Mouse (Mus musculus) urinary bladder, postnatal 14 days (tissue): Measurements from ENCODE around the gene Ank.

ENCODE experiments used
- DNase-seq: peaks from one replicate; pipeline ENCODE4 v3.0.0; 2021; ENCODE audit warnings: low spot score

Ank gene

DNA sequence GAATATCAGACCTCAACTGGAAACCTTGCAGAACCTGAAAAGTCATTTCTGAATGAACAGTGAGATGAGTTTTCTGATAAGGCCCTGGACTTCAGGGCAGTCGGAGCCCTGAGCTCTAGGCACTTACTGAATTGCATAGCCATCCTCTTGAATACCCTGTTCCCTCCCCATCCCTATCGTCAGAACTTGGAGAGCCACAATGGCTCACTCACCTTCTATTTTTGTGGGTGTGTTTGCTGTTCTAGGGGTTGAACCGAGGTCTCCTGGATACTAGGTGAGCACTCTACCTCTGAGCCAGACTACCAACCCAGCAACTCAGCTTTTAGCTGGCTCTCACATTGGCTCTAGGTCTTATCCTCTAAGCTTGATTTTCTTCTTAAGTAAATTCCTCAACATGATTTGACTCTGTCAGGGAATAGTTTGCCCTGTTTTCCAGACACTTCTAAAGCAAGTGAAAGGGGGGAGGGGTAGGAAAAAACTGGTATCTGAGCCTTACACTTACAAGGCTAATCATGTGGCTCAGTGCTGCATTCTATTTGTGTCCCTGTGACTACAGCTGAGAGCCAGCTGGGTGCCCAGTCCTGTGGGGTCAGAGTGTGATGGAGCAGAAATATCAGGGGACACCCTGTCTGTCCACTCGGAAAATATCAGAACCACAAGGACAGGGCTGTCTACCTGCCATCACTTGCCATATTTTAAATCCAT is 71.2 kb downstream of the Ank start:
- DNase-seq: no peak

DNA sequence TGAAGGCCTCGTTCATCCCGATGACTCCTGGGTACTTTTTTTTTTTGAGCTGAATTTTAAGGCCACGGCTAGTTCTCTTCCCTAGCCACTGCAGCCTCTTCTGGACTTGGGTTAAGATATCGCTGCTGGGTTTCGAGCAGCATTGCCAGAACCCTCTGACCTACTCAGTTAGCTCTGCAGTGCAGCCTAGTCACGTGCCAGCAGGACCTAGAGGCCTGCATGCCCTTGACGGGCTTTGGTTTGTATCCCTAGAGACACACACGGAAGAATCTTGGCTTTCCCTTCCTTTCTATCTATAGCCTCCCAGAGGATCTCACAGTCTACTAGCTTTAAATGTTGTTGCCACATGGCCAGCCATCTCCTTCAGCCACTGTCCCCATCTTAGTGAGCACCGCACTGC is 73.3 kb downstream of the Ank start:
- DNase-seq: no peak

DNA sequence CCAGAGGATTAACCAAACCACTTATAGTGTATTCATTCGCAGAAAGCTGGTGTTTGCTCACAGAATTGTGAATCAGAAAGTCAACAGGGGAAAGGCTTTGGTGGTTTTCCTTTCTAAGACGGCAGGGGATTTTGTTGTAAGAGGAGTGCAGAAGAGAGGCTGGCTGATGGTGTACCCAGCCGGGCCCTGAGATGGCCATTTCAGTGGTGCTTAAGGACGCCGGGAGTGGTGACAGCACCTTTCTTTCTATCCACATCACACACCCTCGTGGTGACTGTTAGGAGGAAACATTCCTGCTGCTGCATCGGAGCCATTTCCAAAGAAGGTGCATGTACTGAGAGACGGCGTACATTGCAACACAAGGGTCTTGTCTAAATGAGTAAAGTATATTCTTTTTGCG is 78.7 kb downstream of the Ank start:
- DNase-seq: no peak

DNA sequence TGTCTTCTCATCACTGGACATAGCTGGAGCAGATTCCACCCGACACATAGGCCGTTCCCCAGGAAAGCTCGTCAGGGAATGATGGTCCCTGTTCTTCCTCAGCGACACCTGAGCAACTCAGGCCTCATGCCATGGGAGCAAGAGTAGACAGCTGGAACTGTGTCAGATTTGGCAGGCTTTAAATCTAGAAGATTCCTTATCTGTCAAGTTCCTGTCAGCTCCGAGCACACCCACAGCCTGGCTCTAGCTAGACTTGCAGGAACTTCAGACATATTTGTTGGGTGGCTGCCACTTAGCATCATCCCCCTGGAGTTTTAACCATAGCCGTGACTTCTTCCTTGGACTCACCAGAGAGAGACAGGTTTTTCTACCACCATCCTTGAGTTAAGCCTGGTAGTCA is 81.6 kb downstream of the Ank start:
- DNase-seq: no peak

DNA sequence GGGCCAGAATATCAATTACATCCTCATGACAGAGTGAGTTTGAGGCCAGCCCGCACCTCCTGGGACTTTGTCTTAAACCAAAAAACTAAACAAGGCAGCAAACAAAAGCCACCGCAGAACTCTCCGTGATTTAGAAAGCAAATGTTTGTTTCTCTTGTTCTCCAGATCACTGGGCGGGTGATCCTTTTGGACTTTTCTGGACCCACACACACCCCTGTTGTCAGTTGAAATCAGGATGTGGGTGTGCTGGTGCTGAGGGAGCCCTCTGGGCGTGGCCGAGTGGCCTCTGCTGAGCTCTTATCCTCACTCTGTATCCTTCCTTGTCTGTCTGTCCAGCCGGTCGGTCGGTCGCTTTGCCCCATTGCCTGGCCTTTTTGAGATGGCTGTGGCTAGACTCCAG is 82.6 kb downstream of the Ank start:
- DNase-seq: no peak

DNA sequence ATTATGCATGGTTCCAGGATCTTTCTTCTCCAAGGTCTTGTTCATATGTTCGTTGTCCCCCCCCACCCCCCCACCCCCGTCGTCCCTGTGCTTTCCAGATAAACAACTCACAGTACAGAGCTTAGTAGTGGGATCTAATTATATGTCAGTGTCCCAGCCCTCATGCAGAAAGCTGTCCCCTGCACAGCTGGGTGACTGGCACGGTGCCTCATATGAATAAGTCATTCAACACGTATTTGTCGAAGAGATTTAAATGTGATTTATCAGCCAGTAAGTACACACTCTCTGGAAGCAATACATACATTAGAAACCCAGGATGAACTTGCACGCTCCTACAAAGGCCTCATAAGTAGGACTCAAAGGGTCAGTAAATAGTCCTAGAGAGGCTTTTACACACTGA is 83.4 kb downstream of the Ank start:
- DNase-seq: no peak

DNA sequence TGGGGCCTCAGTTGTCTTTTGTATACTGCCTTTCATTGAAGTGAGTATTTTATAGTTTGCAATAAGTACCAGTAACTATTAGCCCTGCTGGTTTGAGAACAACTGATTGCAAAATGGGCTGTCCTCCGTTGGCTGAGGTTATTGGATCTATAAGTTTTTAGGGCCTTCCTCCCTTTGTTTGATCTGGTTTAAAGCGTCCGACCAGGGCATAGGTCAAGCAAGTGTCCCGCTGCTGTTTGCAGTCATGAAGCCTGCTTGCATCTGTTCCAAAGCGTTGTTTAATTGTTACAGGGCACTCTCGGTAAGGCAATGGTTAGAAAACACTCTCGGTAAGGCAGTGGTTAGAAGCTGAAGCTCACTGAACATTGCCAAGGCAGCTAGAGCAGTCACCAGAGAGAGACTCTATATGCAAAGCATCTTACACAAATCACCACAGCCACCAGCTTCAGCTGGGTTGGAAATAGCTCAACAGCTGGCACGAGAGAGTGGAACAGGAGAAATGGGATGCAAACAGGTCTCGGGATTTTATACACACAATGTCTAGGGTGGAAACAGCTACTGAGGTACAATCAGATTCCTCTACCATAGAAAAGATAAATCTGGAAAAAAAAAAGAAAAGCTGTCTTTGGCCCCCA is 84.0 kb downstream of the Ank start:
- no peak for DNase-seq

DNA sequence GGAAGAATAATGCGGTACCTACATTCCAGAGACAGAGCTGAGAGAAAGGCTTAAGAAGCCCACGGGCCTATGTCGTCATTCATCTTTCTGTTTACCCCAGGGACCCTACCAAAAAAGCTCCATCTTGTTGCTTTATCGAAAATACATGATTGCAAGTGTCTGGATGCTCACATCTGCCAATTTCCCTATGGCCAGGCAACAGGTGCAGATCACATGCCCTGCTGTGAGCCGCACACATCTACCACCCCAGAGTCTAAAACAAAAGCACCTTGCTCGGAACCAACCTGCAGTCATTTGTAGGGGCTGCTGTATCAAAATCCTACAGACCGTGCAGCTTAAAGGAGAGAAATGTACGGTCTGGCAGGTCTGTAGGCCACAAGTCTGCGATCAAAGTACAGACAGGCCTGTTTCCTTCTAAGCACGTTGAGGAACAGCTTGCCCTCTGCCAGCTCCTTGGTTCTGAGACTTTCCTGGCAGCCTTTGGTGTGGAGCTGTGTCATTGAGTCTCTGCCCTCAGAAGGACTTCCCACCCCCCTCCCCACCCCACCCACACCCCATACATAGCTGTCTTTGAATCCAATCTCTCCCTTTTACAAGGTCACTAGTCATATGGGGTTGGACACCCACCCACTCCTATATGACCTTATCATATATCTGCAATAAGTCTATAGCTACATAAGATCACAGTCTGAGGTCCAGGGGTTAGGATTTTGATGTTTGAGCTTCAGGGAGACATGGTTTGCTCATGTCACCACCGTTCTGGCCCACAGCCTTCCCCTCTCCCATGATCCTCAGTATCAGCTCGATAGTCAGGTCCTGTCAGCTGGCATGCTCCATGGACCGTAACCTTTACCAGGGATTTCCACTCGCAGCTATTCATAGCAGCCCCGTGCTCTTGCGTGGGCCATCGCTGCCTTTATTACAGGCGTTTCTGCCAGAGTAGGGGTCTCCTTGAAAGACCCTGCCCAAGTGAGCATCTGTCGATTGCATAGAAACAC is 84.9 kb downstream of the Ank start:
- no peak for DNase-seq

DNA sequence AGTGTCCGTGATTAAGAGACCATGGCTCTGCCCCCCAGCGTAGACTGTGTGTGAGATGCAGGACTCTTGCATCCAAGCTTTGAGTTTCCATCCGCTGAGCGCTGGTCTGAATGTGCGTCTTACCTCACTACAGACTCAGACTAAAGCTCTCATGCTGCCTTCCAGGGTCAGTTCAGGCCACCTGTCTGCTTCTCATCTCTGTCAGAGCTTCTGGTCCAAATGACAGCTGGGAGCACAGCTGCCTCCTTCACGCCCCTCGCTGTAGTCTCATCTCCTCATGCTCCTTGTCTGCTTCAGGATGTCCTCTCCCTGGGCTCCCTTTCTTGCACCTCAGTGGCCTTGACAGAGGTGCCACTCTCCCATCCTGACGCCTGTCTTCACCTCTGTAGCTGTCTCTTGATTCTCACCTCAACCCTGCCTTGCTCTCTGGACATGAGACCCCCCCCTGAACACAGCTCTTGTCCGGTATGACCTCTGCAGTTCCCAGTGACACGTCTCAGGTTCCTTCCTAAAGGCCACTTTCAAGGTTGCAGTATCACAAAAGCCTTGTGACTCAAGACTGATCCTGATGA is 85.7 kb downstream of the Ank start:
- no peak for DNase-seq

DNA sequence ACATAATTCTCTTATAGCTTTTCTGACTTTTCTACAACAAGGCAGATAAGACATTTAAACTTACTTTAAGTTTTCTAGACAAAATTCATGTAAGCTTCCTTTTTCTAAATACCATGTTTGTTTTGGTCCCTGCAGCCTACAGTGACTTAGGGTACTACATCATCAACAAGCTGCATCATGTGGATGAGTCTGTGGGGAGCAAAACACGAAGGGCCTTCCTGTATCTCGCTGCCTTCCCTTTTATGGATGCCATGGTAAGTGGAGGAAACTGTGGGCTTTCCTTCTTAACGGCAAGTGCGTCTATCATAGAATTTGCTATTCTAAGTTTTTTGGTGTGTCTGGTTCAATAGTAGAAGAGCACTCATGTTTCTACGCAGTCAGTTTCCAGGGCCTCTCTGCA is 87.1 kb downstream of the Ank start:
- DNase-seq: no peak

DNA sequence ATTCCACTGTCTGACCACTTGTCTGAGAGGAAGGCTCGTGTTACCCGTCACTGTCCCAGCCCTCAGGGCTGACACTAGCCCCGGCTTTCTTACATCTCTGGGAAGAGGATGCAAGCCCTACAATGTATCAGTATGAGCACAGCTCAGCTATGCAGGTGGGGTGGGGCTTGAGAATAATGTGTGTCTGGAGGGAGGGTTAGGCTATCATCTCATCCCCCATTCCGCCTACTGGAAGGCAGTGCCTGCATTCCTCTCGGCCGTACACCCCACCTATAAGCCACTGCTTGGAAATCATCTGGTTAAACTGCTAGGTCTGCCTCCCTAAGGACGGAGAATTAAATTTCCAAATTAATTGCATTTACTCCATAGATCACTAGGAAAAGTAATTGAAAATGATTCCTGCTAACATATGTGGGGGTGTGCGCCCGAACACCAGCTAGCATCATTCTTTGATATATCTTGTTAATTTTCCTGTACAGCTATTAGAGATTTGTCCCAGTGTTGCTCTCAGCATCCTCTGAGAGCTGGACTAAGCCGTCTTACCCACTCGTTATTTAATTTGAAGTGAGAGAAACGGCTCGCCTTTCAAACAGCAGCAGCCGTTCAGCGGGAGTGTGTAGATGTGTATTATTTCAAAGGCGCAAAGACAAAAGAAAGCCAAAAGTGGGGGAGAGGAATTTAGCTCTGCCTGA is 92.1 kb downstream of the Ank start:
- no peak for DNase-seq

DNA sequence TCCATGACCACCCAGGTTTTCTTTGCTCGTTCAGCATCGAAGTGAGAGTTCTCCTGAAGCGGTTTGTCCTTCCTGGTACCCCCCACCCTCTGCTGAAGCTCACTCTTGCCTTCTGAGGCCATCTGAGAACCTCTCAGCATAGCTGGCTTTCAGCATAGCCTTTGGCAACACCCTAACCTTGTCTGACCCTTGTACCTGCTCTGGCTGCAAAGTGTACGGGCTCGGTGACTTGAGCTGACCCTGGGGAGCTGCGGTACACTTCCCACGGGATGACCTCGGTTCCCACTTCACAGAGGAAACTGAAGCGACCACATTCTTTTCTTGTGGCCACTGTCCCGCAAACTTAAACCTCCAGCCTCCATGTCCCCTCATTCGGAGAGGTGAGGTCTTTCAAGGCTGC is 93.8 kb downstream of the Ank start:
- DNase-seq: no peak

DNA sequence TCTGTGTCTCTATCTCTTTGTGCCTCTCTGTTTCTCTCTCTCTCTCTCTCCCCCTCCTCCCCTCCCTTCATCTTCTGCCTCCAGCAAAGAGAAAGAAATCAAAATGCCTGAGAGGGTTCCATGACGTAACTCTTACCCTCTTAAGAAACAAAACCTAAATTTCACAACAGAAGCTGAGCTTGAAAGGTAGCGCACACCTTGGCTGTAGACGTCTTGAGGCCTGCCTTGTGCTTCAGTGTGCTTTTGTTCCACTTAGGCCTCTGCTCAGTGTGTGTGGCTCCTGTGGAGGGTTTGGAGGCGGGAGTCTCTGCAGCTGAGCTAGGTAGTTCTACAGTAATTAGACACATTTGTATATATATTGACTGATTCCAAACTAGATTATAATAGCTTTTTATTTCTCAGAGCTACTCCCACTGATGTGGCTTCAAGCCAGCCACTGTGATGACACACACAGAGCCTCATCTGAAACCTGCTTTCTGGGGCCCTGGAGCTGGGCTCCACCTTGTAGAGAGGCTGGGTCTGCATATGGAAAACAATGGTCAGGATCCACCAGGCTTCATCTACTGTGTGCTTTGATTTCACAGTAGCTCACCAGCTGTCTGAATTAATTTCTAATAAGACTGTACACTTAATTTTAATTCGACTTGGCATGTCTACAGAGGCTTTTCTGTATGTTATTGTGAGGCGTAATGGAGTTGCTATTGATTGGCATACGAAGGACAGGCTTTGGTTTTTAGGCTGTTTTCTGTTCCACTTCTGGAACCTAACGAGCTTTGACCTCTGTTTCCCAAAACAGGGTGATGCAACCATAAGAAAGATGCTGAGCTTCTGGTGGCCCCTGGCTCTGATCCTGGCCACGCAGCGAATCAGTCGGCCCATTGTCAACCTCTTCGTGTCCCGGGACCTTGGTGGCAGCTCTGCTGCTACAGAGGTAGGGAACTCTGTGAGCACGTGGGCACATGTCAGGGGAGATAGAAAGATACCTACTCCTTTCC is 97.9 kb downstream of the Ank start:
- DNase-seq: no peak

DNA sequence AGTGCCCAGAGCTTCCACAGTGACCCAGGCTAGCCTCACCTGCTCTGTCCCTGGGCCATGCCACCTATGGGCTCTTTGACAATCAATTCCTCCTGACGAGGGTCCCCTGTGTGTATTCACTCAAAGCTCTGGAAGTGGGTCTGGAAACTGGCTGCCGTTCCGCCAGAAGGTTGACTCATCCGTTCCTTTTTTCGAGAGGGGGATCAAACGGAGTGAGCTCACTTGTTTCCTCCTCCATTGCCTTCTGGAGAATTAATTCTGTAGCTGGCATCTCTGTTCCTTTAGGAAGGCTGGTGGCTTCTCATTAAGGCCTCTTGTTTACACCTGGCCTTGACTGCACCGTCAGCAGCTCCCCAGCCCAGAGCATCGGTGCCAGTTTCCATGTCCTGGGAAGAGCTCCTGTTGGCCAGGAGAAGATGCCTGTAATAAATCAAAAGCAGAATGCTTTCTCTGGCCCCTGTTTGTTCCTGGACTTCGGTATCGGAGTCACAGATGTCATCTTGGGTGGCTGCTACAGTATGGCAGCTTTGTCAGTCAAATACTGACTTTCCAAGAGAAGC is 99.2 kb downstream of the Ank start:
- no peak for DNase-seq

DNA sequence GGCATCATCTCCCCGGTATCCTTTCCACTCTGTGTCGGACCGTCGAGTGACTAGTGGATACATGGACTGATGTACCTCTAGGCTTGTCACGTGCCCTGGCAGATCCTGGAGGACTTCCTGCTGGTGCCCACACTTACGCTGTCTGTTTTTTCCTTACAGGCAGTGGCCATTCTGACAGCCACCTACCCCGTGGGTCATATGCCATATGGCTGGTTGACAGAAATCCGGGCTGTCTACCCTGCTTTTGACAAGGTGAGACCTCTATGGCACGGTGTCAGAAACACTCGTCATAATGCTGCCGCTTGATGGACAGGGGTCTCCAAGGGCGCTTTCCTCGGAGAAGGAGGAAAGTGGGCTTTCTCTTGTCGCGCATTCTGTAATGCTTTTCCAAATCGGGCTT is 100.9 kb downstream of the Ank start:
- no peak for DNase-seq

DNA sequence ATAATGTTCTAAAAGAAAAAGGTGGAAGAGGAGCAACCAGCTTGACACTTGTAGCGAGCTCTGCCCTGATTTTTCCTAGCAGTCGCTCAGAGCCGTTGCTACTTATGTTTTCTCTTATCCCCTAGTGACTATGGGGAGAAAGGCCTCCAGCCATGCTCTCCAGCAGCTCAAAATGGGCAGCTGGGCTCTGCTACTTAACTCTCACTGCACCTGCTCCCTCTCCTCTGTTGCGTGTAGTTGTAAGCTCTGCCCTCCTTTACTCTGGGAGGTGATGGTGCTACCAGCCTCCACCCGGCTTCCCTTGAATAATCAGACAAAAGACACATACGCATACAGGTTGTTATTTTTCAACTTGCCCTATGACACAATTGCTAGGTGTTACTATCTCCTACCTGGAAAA is 101.9 kb downstream of the Ank start:
- no peak for DNase-seq

DNA sequence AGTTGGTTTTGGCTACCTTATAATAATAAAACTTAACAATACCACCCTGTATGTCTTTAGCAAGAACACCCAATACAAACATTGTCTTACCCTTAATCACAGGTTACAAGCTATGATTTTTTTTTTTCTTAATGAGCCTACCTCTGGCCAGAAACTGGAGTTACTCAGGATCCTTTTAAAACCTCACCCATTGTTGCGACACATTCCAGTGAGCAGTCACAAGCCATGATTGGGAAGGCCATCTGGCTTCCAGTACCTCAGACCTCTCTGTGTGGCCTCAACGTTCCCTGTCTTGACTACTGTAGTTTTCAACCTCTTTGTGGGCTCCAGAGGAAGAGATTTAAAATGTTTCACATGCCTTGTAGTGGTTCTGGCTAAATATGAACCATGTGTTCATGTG is 103.4 kb downstream of the Ank start:
- DNase-seq: no peak

DNA sequence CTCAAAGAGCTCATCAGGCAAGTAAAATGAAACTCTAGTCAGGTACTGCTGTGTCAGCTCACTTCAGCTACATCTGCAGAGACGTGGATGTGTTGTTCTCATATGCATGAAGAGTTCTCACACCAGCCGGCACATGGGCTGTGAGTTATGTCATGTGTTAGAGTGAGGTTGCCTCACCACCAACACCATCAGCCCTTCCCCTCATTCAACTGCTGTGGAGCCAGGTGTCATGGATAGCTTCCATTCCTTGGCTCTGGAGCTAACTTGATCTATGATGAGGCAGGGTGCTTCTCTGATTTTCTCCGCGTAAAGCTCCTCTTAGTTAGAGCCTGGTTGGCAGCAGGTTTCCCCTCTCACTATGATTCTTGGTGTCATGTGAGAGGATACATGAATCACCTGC is 103.9 kb downstream of the Ank start:
- DNase-seq: no peak

DNA sequence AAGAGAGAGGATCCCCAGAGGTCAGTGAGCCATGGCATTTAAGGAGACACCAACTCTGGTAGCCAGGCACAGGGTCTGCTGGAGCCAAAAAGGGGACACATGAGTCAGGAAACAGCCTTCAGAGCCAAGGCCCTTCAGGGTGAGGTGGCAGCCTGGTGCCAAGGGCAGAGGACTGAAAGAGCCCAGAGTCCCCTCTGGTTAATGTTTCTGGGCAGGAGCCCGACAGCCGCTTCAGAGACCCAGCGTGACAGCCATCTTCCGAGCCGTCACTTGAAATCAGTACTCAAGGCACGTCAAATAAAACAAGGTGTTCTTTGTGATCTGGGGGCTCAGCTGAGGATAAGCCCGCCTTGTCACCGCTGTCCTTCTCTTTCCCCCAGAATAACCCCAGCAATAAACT is 104.7 kb downstream of the Ank start:
- no peak for DNase-seq

DNA sequence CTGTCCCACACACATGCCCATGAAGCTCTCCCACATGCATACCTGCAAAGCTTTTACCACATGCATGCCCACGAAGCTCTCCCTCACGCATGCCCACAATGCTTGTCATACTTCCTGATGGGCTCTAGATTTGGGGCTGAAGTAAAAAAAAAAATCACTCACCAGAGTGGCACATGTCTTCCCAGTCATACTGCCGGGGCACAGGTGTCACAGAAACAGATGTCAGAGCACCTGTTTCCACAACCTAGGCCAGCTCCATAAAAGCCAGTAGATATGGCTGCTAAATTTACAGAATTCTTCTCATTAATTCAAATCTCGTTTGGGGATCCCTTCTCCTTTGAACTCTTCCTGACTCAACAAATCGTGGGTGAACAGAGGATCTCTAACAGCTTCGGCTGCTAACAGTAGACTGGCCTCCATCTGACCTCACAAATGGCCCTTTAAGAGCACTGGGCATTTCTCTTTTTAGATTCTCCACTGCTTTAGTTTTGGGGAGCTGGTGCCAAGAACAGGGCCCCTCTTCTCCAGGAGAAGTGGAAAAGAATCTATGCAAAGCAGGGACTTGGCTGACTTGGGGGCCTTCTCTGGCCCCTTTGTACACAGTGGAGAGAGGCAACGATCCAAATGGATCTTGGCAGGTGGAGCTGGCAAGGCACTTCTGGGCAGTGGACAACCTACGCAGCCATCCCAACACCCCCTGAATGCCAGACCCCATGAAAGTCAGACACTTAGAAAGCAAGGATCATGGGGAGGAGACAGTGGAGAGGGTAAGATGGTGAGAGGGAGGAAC is 108.7 kb downstream of the Ank start:
- no peak for DNase-seq
